Mouse (Mus musculus) c-Kit-negative CD71-positive TER-119-positive erythroid progenitor cells, embryonic 14.5 days (primary cell): ENCODE results near the gene Zbtb12.
"Not testable (repeated sequence)": the region's sequence is repeated elsewhere in the genome, so short reads cannot be mapped to it uniquely, and the experiment has no call there.

Source experiments
- DNase-seq: peaks from one replicate; pipeline ENCODE4 v3.0.0-alpha.2; 2013; ENCODE audit warnings: low read depth, low spot score

Zbtb12 gene

DNA sequence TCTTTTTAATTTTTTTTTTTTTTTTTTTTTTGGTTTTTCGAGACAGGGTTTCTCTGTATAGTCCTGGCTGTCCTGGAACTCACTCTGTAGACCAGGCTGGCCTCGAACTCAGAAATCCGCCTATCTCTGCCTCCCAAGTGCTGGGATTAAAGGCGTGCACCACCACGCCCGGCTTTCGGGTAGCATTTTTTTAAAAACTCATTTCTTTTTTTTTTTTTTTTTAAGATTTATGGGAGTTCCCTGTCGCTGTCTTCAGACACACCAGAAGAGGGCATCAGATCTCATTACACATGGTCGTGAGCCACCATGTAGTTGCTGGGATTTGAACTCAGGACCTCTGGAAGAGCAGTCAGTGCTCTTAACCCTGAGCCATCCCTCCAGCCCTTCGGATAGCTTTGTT is 22.7 kb downstream of the Zbtb12 start:
- not testable (repeated sequence) for DNase-seq

DNA sequence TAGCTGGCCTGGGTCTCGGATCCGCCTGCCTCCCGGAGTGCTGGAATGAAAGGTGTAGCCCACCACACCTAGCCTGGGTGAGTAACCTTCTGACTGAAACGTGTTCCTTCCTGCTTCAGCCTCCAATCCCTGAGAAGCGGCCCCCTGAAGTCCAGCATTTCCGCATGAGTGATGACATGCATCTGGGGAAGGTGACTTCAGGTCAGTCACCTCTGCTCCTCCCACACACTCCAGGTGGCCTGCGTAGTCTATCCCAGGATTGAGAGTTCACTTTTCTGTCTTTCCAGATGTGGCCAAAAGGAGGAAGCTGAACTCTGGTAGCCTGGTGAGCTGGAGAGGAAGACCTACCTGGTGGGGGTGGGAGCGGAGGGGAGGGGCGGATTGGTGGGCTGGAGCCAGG is 23.6 kb downstream of the Zbtb12 start:
- no peak for DNase-seq

DNA sequence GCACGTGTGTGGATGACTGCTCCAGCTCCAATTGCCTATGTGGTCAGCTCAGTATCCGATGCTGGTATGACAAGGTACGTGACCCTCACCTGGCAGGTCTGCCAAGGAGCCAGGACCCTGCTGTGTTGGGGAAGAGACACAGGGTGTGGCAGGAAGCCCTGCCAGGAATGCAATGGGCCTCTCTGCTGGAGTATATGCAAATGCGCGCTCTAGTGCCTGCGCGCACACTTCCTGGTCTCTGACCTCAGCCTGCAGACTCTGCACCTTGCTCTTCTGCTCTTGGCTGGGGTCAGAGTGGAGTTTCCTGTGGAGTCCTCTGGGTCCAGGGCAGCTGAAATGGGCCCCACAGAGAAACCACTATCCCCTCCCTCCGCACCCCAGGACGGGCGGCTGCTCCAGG is 31.7 kb downstream of the Zbtb12 start:
- no peak for DNase-seq

DNA sequence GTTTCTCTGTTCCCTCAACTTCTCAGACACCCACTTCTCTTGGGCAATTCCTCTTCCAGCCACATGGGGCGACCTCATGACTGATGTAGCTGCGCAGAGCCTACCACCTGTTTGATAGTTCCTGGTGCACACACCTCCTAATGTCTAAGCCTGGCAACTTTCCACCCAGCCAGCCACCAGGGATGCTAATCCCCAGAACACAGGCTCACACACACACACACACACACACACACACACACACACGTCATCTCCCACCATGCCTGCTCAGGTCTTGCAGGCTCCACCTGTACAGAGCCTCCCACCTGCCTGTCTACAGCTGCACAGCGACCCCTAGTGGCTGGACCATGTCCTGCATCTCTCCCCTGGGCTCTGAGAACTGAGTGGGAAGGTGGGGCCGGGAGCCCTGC is 32.7 kb downstream of the Zbtb12 start:
- peak; percentile 61 for DNase-seq

DNA sequence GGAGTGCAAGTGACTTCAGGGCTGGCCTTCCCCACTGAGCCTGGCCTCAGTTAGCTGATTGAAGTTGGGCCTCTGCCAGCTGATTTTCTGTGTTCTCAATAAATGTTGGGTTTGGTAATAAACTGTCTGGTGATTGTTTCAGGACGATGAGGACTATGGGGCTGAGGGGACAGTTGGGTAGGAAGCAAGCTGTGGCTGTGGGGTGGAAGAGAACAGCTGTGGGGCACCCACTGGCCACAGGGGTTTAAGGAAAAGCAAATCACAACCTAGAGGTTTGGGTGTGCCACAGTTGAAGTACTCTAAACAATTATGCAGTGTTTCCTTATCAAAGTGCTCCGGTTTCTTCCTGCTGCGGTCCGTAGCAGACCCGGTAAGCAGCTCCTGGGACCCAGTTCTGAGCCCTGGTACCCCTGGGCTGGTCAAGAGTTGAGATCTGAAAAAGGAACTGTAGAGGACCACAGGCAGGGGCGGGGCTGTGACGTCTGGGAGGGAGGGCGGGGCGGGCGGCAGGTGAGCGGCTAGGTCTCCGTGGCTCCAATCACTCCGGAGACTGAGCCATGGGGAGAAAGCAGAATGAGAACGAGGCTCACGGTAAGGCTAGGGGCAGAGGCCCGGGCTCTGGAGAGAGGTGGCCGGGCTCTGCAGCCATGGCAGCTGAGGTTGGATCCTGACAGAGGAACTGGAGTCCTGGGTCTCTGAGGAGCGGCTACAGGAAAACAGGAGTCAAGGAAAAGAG is 34.8 kb downstream of the Zbtb12 start, which contains the start of gene Slc44a4:
Slc44a4 (plus strand) TSS at position 537 of the 736 bp plus-strand sequence.
- no peak for DNase-seq

DNA sequence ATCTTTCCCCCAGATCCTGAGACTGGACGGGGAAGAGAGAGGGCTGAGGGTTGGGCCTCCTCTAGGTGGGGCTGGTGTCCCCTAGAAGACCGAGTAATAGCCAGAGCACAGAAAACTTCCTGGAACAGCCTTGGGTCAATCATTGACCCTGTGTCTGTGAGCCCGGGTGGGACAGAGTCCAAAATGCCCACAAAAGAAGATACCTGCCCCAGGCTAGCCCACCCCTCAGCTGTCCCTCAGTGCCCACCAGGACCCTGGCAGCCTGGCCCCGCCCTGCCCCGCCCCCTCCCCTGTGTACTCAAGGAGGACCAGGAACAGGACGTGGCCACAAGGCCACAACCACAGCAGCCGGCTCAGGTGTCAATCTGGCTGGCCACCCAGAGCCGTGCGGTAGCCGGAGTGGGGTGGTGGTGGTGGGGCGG is 36.1 kb downstream of the Zbtb12 start:
- DNase-seq = no peak

DNA sequence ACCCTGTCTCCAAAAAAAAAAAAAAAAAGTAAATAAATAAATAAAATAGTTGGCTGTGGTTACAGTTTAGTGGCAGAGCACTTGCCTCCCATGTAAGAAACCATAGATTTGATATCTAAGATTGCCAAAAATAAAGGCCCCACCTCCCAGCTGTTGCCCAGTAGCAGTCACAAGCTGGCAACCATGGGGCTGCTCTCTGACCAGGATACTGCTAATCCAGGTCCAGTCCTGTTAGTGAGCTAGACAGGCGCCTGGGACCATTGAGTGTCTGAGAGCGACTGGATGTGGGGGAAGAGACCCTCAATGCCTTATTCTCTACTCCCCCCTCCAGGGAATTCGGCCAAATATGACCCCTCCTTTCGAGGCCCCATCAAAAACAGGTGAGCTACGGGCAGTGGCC is 37.0 kb downstream of the Zbtb12 start:
- no peak for DNase-seq

DNA sequence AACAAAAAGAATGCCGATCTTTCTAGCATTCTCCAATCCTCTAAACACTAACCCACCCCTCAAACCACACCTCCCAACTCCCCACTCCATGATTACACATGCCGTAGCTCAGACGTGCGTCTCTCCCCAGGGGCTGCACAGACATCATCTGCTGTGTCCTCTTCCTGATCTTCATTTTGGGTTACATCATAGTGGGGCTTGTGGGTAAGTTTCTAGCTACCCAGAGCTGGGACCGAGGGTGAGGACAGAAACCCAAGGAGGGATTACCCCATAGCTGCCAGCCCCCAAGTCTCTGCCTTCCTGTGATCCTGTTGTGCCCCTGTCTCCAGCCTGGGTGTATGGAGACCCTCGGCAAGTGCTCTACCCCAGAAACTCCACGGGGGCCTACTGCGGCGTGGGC is 37.9 kb downstream of the Zbtb12 start:
- no peak for DNase-seq

DNA sequence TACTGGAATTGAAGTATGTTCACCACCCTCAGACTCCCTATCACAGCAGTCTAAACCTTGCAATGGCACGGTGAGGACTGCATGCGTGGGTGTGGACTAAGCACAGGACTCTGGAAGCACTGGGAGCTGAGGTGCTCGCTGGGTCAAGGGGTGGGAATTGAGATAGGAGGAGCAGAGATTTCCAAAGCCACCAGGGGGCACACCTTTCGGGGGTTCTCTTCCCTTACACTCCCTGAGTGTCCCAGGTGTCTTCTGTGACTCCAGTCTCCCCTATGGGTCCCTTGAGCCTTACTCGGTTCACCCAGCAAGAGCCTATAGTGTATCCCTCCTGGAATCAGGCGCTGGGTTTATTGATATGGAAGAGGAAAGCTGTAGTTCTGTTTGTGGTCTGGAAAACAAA is 43.7 kb downstream of the Zbtb12 start:
- DNase-seq = no peak

DNA sequence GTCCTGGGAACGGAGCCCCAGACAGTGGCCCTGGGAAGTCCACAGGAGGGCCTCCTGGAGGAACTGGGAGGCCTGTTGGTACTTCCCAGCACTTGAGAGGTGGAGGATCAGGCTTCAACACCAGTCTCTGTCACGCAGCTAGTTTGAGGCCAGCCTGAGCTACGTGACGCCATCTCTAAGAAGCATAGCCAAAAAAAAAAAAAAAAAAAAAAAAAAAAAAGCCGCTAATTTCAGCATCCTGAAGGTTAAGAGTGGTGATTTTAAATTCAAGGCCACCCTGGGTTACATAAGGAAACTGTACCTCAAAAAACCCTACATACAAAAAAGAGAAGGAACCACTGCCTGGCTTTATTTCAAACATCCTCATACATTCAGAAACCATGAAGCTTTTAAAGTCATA is 45.0 kb downstream of the Zbtb12 start:
- DNase-seq = no peak

DNA sequence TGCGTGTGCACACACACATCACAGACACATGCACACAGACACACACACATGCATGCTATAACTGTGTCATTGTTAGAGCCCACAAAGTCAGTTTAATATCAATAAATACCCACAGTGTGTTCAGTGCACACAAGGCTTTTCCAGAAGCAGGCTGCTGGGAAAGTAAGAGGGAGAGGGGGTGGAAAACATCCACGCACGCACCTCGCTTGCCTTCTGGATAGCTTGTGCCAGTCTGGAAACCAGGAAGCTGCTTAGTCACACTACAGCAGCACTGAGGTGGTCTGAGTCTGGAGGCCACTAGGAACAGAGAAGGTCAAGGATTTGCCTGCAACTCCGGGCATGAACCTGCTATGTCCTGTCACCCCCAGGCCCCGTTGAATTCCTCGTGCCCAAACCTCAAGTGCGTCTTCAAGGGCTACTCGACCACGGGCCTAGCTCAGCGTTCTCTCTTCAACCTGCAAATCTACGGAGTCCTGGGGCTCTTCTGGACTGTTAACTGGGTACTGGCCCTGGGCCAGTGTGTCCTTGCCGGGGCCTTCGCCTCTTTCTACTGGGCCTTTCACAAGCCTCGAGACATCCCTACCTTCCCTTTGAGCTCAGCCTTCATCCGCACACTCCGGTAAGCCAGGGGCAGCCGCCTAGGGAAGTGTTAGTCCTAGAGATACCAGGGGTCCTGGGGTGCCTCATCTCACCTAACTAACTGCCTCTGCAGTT is 48.2 kb downstream of the Zbtb12 start:
- DNase-seq = no peak

DNA sequence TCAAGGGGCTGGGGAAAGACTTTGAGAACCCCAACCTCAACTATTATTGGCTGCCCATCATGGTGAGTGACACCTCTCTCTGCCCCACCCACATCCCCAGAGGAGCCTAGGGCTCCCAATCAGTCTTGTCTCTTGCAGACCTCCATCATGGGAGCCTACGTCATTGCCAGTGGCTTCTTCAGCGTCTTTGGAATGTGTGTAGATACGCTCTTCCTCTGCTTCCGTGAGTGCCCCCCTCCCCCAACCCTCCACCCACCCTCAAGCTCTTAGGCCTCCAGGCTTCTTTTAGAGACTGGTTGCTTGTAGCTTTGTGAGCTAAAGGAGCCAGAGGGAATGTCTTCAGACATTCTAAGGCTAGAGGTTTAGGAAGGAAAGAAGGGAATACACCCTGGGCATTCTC is 49.6 kb downstream of the Zbtb12 start:
- no peak for DNase-seq

DNA sequence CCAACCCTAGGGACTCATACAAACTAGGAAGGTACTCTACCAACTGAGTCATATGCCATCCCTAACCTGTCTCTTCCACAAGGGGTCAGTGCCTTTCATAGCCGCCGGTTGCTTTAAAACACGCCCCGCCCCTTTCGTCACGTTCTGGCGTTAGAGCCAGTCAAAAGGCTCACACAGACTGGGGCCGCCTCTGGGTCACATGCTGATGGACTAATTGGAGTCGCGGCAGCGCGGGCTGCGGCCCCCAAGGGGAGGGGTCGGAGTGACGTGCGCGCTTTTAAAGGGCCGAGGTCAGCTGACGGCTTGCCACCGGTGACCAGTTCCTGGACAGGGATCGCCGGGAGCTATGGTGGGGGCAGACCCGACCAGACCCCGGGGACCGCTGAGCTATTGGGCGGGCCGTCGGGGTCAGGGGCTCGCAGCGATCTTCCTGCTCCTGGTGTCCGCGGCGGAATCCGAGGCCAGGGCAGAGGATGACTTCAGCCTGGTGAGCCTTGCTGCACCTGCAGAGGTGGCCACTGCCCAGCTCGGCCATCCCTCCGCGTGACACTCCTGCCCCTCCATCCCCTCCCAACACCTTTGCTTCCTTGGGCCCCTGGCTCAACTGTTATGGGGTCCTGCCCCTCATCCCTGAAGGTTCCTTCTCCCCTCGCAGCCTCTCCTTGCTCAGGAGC is 51.9 kb downstream of the Zbtb12 start, which contains the start of gene Neu1:
Neu1 (plus strand) TSS at position 193 of the 674 bp plus-strand sequence.
- DNase-seq = peak; percentile 75

DNA sequence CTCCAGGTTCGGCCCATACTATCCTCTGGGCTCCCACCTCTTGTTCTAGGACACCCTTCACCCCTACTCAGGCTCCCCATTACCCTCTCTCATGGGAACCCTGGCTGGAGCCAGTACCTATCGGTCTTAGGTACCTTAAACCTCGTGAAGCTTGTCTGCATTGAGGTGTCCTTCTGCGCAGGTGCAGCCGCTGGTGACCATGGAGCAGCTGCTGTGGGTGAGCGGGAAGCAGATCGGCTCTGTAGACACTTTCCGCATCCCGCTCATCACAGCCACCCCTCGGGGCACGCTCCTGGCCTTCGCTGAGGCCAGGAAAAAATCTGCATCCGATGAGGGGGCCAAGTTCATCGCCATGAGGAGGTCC is 52.4 kb downstream of the Zbtb12 start:
- no peak for DNase-seq

DNA sequence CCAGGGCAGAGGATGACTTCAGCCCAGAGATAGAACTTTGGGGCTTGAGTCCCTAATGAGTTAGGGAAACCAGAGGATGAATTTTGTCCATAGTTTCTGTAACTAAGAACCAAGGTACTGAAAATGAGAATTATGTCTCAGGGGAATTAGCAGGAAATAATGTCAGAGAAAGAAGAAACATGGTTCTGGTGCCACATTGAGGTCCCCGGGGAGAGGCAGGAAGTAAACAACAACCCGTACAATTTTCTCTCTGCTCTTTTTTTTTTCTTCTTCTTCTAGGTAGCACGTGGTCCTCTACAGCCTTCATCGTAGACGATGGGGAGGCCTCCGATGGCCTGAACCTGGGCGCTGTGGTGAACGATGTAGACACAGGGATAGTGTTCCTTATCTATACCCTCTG is 53.0 kb downstream of the Zbtb12 start:
- DNase-seq = no peak

DNA sequence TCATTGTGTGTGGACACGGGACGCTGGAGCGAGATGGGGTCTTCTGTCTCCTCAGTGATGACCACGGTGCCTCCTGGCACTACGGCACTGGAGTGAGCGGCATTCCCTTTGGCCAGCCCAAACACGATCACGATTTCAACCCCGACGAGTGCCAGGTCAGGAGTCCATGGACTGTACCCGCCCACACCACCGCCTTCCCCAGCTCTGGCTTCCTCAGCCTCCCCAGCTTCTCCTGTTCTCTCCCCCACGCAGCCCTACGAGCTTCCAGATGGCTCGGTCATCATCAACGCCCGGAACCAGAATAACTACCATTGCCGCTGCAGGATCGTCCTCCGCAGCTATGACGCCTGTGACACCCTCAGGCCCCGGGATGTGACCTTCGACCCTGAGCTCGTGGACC is 54.7 kb downstream of the Zbtb12 start:
- DNase-seq = no peak

DNA sequence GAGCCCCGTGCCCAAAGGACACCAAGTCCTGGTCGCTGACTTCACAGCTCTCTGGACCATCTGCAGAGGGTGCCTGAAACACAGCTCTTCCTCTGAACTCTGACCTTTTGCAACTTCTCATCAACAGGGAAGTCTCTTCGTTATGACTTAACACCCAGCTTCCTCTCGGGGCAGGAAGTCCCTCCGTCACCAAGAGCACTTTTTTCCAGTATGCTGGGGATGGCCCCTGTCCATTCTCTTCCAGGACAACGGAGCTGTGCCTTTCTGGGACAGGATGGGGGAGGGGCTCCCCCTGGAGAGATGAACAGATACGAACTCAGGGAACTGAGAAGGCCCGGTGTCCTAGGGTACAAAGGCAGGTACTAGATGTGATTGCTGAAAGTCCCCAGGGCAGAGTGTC is 55.5 kb downstream of the Zbtb12 start:
- no peak for DNase-seq

DNA sequence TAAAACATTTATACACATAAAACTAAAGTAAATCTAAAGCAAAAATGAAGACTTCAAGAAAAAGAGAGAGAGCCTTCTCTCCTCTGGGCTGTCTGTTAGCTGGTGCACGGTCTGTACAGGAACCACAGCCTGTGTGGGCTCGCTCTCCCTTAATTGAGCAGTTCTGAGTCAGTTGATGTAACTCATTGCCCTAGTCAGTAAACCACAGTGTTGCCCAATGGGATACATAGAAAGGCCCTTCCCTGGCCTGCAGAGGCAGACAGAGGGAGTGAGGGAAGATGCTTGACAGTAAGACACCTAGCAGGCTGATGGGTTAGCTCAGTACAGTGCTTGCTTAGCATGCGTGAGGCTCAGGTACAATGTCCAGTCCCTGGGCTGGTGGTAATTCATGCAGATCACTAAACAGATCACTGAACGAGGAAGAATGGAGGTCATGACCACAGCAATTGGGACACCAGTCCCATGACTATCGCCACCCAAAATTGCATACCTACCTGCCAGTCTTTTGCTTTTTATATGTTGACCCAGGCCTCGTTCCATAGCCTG is 58.8 kb downstream of the Zbtb12 start:
- DNase-seq = no peak

DNA sequence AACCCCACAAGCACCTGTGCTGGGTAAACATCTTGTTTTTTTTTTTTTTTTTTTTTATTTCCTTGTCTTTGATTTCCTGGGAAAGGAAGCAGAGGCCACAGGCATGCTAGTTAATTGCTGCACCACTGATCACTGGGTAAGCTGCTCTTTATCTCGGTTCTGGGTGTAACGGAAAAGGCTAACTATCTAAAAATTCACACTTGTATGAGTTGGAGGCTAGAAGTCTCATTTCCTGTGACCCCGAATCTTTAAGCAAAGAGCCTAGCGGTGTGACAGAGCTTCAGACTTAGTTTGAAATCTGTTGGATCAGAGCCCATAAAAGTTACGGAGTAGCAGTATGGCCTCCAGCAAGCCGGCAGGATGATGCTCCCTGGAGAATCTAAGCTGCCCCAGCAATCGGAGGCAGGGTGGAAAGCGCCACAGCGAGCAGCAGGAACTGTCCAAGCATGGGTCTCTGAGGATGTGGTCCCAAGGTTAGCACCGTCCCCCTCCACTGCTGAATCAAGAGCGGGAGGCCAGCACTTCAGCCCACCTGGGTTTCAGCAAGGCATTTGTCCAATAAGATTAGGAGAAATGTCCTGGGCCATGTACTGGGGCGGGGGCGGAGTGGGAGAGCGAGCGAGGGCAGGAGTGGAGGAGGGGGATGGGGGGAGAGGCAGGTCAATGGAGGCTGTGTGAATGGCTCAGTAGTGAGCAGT is 62.2 kb downstream of the Zbtb12 start:
- DNase-seq = no peak

DNA sequence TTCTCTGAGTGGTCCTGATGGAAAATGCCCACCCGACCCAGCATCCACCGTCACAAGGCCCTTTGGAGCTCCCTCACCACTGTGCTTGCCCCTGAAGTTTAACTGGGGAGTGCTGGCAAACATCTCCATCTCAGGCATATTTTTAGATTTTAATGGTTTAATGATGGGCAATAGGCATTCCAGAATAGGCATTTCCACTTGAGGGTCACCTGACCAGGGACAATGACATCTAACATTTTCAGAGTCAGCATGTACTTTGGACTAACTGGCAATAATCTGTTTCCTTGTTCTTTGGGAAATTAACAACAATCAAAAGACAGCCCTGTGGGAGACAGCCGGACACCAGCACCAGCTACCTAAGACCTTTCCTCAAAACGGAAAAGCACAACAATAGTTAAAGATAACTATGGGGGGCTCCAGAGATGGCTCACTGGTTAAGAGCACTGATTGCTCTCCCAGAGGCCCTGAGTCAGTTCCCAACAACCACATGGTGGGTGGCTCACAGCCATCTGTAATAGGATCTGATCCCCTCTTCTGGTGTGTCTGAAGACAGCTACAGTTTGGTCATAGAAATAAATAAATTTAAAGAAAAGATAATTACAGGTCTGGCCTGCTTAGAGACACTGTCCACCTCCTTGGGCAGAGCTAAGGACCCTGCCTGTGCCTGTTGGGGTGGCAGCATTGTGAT is 64.0 kb downstream of the Zbtb12 start:
- no peak for DNase-seq

DNA sequence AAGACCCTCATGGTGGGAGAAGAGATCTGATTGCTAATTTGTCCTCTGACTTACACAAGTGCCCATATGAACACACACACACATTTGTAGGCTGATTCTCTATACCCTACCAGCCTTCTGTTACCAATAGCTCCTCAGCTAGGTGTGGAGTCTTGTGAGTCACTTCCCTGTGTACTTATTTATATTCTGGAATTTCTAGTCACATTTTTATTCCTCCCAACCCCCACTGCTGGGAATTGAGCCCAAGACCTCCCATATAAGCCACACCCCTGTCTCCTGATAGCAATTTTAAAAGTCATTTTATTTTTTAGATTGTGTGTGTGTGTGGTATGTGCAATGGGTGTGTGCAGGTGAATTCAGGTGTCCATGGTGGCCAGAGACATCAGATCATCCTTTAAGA is 65.1 kb downstream of the Zbtb12 start:
- DNase-seq = no peak
